Mouse (Mus musculus): ENCODE results near the gene Entpd2. TPM values are rescaled to one million over a fixed set of nuclear protein-coding genes. Genes with fewer than 3 reads are reported as not detected.

The Entpd2 gene
- polyA plus RNA-seq, 1 experiment from 2014 or later = 3.6 TPM

GRCm38 (mm10) chr2:25363478-25364178 lies 32.0 kb upstream of the Entpd2 start:
- Histone ChIP-seq H3K4me3 (ENCODE audit: low read length) (no peak overlapping the region), H3K9me3 (ENCODE audit: control insufficient read depth, low read length) (no peaks in the 10 kb centered on the region), H3K4me1 (replicated peaks; ENCODE audit: control insufficient read depth, insufficient read depth, low read length) (peaks cover 11% of the 10 kb centered on the region), H3K36me3 (ENCODE audit: control insufficient read depth, insufficient read depth, low read length) (peaks cover 2% of the 10 kb centered on the region; the same call in 1 of the 2 replicates), H3K9ac (ENCODE audit: low read length) (no peak overlapping the region), H3K27ac (ENCODE audit: low read length) (peak overlapping the region; percentile 27; the same call in 1 of the 2 replicates), H3K27me3 (ENCODE audit: control insufficient read depth, insufficient read depth, low read depth, low read length) (peaks cover 9% of the 10 kb centered on the region), H3K4me2 (ENCODE audit: low read depth, low read length) (no peak overlapping the region)
- WGBS = 46% methylated on average over 13 of the region's 13 CpGs
- no peak for ATAC-seq (ENCODE audit: low read depth)

DNA sequence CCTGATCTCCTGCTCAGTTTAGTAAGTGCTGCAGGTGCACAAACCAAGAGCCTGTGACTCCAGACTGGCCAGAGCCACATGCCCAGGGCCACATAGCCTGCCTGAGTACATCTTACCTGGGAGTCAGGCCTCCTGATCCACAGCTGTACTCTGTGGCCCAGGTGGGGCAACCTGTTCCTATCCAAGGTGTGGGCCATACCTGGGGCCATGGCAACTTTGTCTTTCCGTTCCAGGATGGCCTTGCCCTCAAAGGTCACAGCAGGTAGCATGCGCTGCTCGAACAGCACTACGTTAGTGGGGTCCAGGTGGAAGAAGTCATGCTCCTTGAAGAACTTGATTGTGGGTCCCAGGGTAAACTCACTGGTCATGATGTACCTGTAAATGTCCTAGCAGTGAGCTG lies 31.4 kb upstream of the Entpd2 start:
- Histone ChIP-seq H3K9me3 (ENCODE audit: control insufficient read depth, low read length) (no peaks in the 10 kb centered on the region), H3K27me3 (ENCODE audit: control insufficient read depth, insufficient read depth, low read depth, low read length) (peaks cover 9% of the 10 kb centered on the region), H3K9ac (ENCODE audit: low read length) (no peak overlapping the region), H3K4me1 (replicated peaks; ENCODE audit: control insufficient read depth, insufficient read depth, low read length) (peaks cover 11% of the 10 kb centered on the region), H3K4me2 (ENCODE audit: low read depth, low read length) (peak overlapping the region; percentile 88), H3K36me3 (ENCODE audit: control insufficient read depth, insufficient read depth, low read length) (peaks cover 2% of the 10 kb centered on the region; the same call in 1 of the 2 replicates), H3K4me3 (ENCODE audit: low read length) (peak overlapping the region; percentile 61), H3K27ac (ENCODE audit: low read length) (no peak overlapping the region)
- no peak for ATAC-seq (ENCODE audit: low read depth)
- 84% methylated on average over 4 of the region's 4 CpGs for WGBS

DNA sequence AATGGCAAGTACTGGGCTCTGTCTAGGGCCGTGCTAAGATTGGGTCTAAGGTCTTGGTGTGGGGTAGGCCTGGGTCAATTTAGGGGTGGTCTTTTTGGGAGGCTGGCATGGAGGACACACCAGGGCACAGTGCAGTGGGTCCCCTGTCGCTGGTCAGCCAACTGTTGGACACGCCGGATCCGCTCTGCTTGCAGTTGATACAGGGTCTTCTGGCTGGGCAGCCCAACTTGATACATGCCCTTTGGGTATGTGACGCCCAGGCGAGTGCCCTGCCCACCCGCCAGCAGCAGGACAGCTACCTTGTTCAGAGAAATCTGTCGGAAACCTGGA lies 30.9 kb upstream of the Entpd2 start:
- Histone ChIP-seq H3K4me2 (ENCODE audit: low read depth, low read length) (peak overlapping the region; percentile 88), H3K4me3 (ENCODE audit: low read length) (peak overlapping the region; percentile 61), H3K9ac (ENCODE audit: low read length) (peak overlapping the region; percentile 71), H3K4me1 (replicated peaks; ENCODE audit: control insufficient read depth, insufficient read depth, low read length) (peaks cover 11% of the 10 kb centered on the region), H3K36me3 (ENCODE audit: control insufficient read depth, insufficient read depth, low read length) (peaks cover 2% of the 10 kb centered on the region; the same call in 1 of the 2 replicates), H3K27ac (ENCODE audit: low read length) (no peak overlapping the region), H3K9me3 (ENCODE audit: control insufficient read depth, low read length) (no peaks in the 10 kb centered on the region), H3K27me3 (ENCODE audit: control insufficient read depth, insufficient read depth, low read depth, low read length) (peaks cover 9% of the 10 kb centered on the region)
- peak; percentile 6; the same call in 1 of the 2 replicates for ATAC-seq (ENCODE audit: low read depth)
- 28% methylated on average over 9 of the region's 9 CpGs for WGBS

DNA sequence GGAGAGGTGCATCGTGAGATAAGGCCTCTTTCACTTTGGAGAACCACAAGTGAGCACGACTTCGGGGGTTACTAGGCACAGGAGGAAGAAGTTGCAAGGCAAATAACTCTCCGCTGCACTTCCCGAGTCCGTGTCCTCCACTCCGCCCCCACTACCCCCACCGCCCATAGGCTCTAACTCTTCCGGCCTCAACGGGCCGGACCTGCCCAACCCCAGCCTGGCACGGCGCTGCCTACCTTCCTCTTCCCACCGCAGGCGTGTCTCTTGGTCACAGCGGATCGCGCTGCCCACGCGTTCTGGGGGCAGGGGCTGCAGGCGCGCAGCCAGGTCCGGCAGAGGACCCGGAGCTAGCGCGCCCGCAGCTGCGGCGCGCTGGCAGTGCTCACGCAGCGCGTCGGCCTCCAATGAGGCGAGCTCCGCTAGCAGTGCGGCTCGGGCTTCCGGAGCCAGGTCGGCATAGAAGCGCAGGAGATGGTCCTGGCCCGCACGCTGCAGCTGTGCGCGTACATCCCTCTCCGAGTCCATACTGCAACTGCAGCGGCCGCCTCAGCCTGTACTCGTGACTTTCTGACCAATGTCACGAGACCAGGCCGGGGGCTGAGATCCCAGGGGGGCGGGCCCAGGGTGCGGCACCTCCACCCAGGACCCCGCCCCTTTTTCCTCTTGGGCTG lies 30.4 kb upstream of the Entpd2 start, which contains the start of gene Uap1l1:
Uap1l1 (minus strand) TSS at position 592 of the 671 bp plus-strand sequence.
- H3K27me3 ChIP-seq (ENCODE audit: control insufficient read depth, insufficient read depth, low read depth, low read length) = peaks cover 9% of the 10 kb centered on the region
- peaks cover 2% of the 10 kb centered on the region; the same call in 1 of the 2 replicates for H3K36me3 ChIP-seq (ENCODE audit: control insufficient read depth, insufficient read depth, low read length)

DNA sequence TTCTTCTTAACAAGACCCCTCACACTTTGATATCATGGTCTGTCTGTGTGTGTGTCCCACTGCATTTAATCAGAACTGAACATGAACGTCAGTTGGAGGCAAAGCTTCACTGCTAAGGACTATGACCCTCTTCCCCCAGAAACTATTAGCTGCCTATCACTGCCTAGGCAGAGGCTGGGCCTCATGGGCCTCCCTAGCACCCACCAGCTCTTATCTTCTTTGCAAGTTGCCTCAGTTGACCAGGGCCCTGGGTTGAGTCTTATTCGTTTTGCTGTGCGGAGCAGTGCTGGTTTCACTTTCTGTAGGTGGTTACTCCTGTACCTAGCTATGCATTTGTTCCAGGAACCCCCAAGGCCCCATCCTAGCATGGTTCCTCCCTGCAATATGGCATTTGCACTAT lies 25.7 kb upstream of the Entpd2 start:
- ATAC-seq (ENCODE audit: low read depth) = no peak
- 89% methylated on average over 3 of the region's 3 CpGs for WGBS
- Histone ChIP-seq H3K27me3 (ENCODE audit: control insufficient read depth, insufficient read depth, low read depth, low read length) (peaks cover 6% of the 10 kb centered on the region), H3K9ac (ENCODE audit: low read length) (no peak overlapping the region), H3K36me3 (ENCODE audit: control insufficient read depth, insufficient read depth, low read length) (no peaks in the 10 kb centered on the region; the same call in 1 of the 2 replicates), H3K4me1 (replicated peaks; ENCODE audit: control insufficient read depth, insufficient read depth, low read length) (peaks cover 24% of the 10 kb centered on the region), H3K4me3 (ENCODE audit: low read length) (no peak overlapping the region), H3K4me2 (ENCODE audit: low read depth, low read length) (no peak overlapping the region), H3K9me3 (ENCODE audit: control insufficient read depth, low read length) (no peaks in the 10 kb centered on the region), H3K27ac (ENCODE audit: low read length) (no peak overlapping the region)

More for the DNA sequence above, 30.4 kb upstream of the Entpd2 start, which contains the start of gene Uap1l1:
- peak within 1 kb of the TSS; percentile 18; the same call in 1 of the 2 replicates for H3K27ac ChIP-seq (ENCODE audit: low read length)
- peak within 1 kb of the TSS; percentile 88 for H3K4me2 ChIP-seq (ENCODE audit: low read depth, low read length)
- no peaks in the 10 kb centered on the region for H3K9me3 ChIP-seq (ENCODE audit: control insufficient read depth, low read length)
- H3K9ac ChIP-seq (ENCODE audit: low read length) = peak within 1 kb of the TSS; percentile 71
- peaks cover 11% of the 10 kb centered on the region for H3K4me1 ChIP-seq (replicated peaks; ENCODE audit: control insufficient read depth, insufficient read depth, low read length)
- peak within 1 kb of the TSS; percentile 61 for H3K4me3 ChIP-seq (ENCODE audit: low read length)
- ATAC-seq (ENCODE audit: low read depth) = peak; percentile 91
- under 1% methylated on average over 53 of the region's 54 CpGs for WGBS

- peaks cover 24% of the 10 kb centered on the region for H3K4me1 ChIP-seq (replicated peaks; ENCODE audit: control insufficient read depth, insufficient read depth, low read length)
- H3K36me3 ChIP-seq (ENCODE audit: control insufficient read depth, insufficient read depth, low read length) = peaks cover 9% of the 10 kb centered on the region
- WGBS = under 1% methylated on average over 65 of the region's 65 CpGs
- ATAC-seq (ENCODE audit: low read depth) = peak; percentile 96
- no peaks in the 10 kb centered on the region for H3K9me3 ChIP-seq (ENCODE audit: control insufficient read depth, low read length)
- H3K27ac ChIP-seq (ENCODE audit: low read length) = peak within 1 kb of the TSS; percentile 90
- H3K27me3 ChIP-seq (ENCODE audit: control insufficient read depth, insufficient read depth, low read depth, low read length) = peaks cover 2% of the 10 kb centered on the region; the same call in 1 of the 2 replicates
- H3K9ac ChIP-seq (ENCODE audit: low read length) = peak within 1 kb of the TSS; percentile 79
- peak within 1 kb of the TSS; percentile 91 for H3K4me2 ChIP-seq (ENCODE audit: low read depth, low read length)
- peak within 1 kb of the TSS; percentile 82 for H3K4me3 ChIP-seq (ENCODE audit: low read length)
Measured at GRCm38 (mm10) chr2:25371764-25372643, 23.7 kb upstream of the Entpd2 start, which contains the start of gene Sapcd2. Sapcd2 (plus strand) TSS chr2:25372321.

DNA sequence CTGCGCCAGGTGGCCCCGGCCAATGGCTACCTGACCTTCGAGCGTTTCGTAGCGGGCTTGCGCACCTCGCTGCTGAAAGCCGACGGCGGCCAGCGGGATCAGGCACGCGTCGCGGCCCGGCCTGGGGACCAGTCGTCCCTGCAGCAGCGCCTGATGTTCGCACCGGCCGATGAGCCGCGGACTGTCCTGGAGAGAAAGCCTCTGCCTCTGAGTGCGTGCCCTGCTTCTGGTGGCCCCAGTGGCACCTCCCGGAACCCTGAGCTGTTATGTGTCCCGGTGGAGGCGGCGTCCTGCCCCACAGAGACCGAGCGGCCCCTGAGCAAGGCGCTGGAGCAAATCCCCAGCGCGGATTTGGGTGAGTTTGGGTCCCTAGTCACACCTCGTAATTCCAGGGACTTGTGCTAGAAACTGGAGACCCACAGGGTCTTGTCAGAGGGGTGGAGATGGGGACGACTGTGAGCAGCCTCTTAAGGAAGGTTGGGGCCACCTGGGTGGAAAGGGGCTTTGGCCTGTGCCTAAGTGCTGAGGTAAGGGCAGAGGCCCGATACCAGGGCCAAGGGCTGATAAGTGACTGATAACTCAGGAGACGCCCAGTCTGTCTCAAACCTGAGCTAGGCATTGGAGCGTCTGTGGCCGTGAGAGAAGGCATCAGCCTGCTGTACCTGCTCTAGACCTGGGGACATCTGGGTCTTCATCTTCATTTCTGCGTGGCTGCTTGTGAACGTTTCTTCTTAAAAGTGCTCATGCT lies 22.9 kb upstream of the Entpd2 start:
- peak overlapping the region; percentile 91 for H3K4me2 ChIP-seq (ENCODE audit: low read depth, low read length)
- H3K27me3 ChIP-seq (ENCODE audit: control insufficient read depth, insufficient read depth, low read depth, low read length) = no peaks in the 10 kb centered on the region
- peaks cover 13% of the 10 kb centered on the region for H3K36me3 ChIP-seq (ENCODE audit: control insufficient read depth, insufficient read depth, low read length)
- peak overlapping the region; percentile 82 for H3K4me3 ChIP-seq (ENCODE audit: low read length)
- no peaks in the 10 kb centered on the region for H3K9me3 ChIP-seq (ENCODE audit: control insufficient read depth, low read length)
- peak overlapping the region; percentile 79 for H3K9ac ChIP-seq (ENCODE audit: low read length)
- peaks cover 24% of the 10 kb centered on the region for H3K4me1 ChIP-seq (replicated peaks; ENCODE audit: control insufficient read depth, insufficient read depth, low read length)
- peak; percentile 15 for ATAC-seq (ENCODE audit: low read depth)
- 1% methylated on average over 42 of the region's 42 CpGs for WGBS
- H3K27ac ChIP-seq (ENCODE audit: low read length) = peak overlapping the region; percentile 44; the same call in 1 of the 2 replicates

GRCm38 (mm10) chr2:25373431-25373830 lies 22.2 kb upstream of the Entpd2 start:
- H3K4me2 ChIP-seq (ENCODE audit: low read depth, low read length) = peak overlapping the region; percentile 91
- no peak overlapping the region for H3K27ac ChIP-seq (ENCODE audit: low read length)
- H3K9ac ChIP-seq (ENCODE audit: low read length) = peak overlapping the region; percentile 79
- peaks cover 19% of the 10 kb centered on the region for H3K36me3 ChIP-seq (ENCODE audit: control insufficient read depth, insufficient read depth, low read length)
- H3K9me3 ChIP-seq (ENCODE audit: control insufficient read depth, low read length) = no peaks in the 10 kb centered on the region
- no peak for ATAC-seq (ENCODE audit: low read depth)
- peak overlapping the region; percentile 82 for H3K4me3 ChIP-seq (ENCODE audit: low read length)
- WGBS = 14% methylated on average over 2 of the region's 2 CpGs
- peaks cover 24% of the 10 kb centered on the region for H3K4me1 ChIP-seq (replicated peaks; ENCODE audit: control insufficient read depth, insufficient read depth, low read length)
- no peaks in the 10 kb centered on the region for H3K27me3 ChIP-seq (ENCODE audit: control insufficient read depth, insufficient read depth, low read depth, low read length)

All from lung, embryonic 16.5 days (tissue).